Mouse (Mus musculus) cerebellum, adult 2 months (tissue): ENCODE measurements around the gene Ctsw. TPM values are rescaled to one million over a fixed set of nuclear protein-coding genes. Genes with fewer than 3 reads are reported as not detected.

Experiments
- DNase-seq, 2 experiments: peaks; one replicate each; pipeline ENCODE4 v3.0.0; 2021
- H3K27ac ChIP-seq: fragments of 200-500 bp; 2 replicates; pipeline ENCODE4 v1.5.1; 2012; ENCODE audit warnings: low read length, control low read depth, inconsistent platforms; ENCODE audit not compliant: insufficient read depth
- H3K27me3 ChIP-seq: fragments of 200-500 bp; 2 replicates; pipeline ENCODE4 v1.6.1; 2012; ENCODE audit warnings: inconsistent platforms, mild to moderate bottlenecking, low read length, moderate library complexity; ENCODE audit not compliant: control insufficient read depth, insufficient read depth
- H3K4me1 ChIP-seq: fragments of 200-500 bp; 2 replicates; pipeline ENCODE4 v1.6.1; 2011; ENCODE audit warnings: low read length; ENCODE audit not compliant: control insufficient read depth, insufficient read depth
- H3K4me3 ChIP-seq: fragments of 200-500 bp; replicated peaks from 2 replicates; pipeline ENCODE3; 2011; ENCODE audit warnings: mild to moderate bottlenecking, low read depth, low read length, control low read depth; ENCODE audit not compliant: insufficient read depth
- CTCF ChIP-seq: fragments of 200-500 bp; IDR thresholded peaks from 2 replicates; pipeline ENCODE4 v1.5.1; 2011; ENCODE audit warnings: low read depth, mild to moderate bottlenecking, control low read depth, low read length, moderate library complexity, borderline replicate concordance; ENCODE audit not compliant: insufficient read depth
- POLR2A ChIP-seq: fragments of 200-500 bp; IDR thresholded peaks from 2 replicates; pipeline ENCODE4 v1.6.1; 2011; ENCODE audit warnings: low read length, control low read depth, borderline replicate concordance; ENCODE audit not compliant: insufficient read depth
- WGBS: fragments of 180-500 bp; shearing (Covaris S2); methylation state at CpG from one replicate; pipeline ENCODE4 v1.1.7; 2018; 5-methylcytosine and 5-hydroxymethylcytosine counted together
- polyA plus RNA-seq: library from polyadenylated mRNA; depleted of rRNA; stranded (reverse); fragments of >200 nt; gene quantifications from 2 replicates; pipeline ENCODE4 v1.2.3, GENCODE M21; 2012

Gene Ctsw
- polyA plus RNA-seq, 1 experiment = 1.5 TPM

DNA sequence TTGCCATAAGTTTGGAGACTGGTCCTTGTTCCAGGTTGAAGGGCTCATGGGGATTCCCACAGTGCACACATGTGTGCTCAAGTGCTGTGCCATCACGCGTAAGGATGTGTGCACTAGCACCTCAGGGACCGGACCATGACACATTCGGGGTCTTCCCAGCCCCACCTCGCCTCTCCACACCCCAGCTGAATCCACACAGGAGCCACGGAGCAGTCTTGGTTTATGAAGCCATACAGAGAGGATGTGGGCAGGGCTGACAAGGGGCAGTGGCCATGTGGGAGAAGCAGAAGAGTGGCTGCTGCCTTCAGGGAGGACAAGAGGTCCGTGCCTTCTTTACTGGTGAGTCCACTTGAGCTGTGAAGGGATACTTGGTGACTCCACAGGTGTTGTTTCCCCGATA, 3.3 kb downstream of the Ctsw start:
- WGBS = 92% methylated on average over 8 of the region's 8 CpGs

DNA sequence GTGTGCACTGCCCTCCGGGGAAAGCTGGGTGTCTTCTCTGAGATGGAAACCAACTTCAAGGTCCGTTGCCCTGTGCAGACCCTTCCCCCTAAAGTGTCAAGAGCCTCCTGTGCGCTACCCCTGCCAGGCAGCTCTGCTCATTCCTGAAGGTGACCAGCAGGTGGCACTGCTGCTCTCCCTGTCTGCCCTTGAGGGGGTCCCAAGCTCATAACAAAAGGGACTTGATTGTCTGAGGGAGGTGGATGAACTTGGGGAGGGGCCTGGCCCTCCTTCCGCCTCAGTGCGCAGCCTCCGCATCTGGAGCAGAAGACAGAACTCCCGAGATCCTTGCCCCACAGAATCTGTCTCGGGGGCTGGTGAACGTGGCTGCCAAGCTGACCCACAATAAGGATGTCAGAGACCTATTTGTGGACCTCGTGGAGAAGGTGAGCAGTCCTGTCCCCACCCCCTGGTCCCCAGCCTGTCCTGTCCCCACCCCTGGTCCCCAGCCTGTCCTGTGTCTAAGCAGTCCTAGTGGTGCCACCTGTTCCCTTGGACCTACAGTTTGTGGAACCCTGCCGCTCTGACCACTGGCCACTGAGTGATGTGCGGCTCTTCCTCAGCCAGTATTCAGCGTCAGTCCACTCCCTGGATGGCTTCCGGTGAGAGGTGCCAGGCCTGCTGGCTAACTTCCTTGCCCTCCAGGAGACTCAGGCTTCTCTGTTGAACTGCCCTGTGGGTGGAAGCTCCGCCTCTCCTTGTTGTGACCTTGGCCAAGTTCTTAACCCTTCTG, 4.3 kb downstream of the Ctsw start:
- H3K27ac ChIP-seq = no peak overlapping the region
- H3K4me3 ChIP-seq = peak overlapping the region; percentile 9
- 6% methylated on average over 15 of the region's 15 CpGs for WGBS
- H3K4me1 ChIP-seq = peaks cover 11% of the 10 kb centered on the region
- peak; percentile 60 to 74 for DNase-seq
- no peaks in the 10 kb centered on the region for H3K27me3 ChIP-seq
- TF ChIP-seq POLR2A = no peak
- TF ChIP-seq CTCF = peak; percentile 85

More for the DNA sequence above, 3.3 kb downstream of the Ctsw start:
- Histone ChIP-seq H3K4me3 (no peak overlapping the region), H3K27me3 (no peaks in the 10 kb centered on the region), H3K4me1 (peaks cover 10% of the 10 kb centered on the region), H3K27ac (no peak overlapping the region)
- TF ChIP-seq POLR2A = no peak
- TF ChIP-seq CTCF = no peak
- DNase-seq = no peak

GRCm38 (mm10) chr19:5463212-5463611, 5.1 kb downstream of the Ctsw start:
- Histone ChIP-seq H3K4me3 (no peak overlapping the region), H3K4me1 (peaks cover 13% of the 10 kb centered on the region), H3K27me3 (no peaks in the 10 kb centered on the region), H3K27ac (no peak overlapping the region)
- DNase-seq = no peak
- WGBS = 84% methylated on average over 9 of the region's 9 CpGs
- TF ChIP-seq POLR2A (no peak), CTCF (no peak)

- WGBS = 79% methylated on average over 6 of the region's 6 CpGs
- no peaks in the 10 kb centered on the region for H3K27me3 ChIP-seq
- no peak overlapping the region for H3K27ac ChIP-seq
- H3K4me1 ChIP-seq = peaks cover 13% of the 10 kb centered on the region
- no peak overlapping the region for H3K4me3 ChIP-seq
- no peak for TF ChIP-seq POLR2A
- TF ChIP-seq CTCF = no peak
- DNase-seq = no peak
Observed at GRCm38 (mm10) chr19:5461411-5461810, 6.9 kb downstream of the Ctsw start.

DNA sequence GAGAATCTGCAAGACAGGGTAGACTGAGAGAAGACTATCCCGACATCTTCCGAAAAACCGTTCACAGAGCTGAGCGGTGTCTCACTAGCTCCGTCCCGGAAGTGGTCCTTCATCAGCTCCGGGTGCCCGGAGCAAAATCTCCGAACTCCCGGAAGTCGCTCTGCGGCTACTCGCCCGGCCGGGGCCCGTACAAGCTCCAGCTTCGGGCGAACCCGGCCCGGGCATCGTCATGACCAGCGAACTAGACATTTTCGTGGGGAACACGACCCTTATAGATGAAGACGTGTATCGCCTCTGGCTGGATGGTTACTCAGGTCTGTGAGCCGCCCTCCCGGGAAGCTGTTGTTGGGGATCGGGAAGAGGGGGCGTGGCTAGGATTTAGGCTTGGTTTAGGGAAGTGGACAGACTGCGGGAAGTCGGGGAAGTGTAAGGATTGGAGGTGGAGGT, 7.8 kb downstream of the Ctsw start, which contains the start of gene Fibp:
TSS of gene Fibp (plus strand) at position 151 of the 447 bp plus-strand sequence.
- WGBS = under 1% methylated on average over 32 of the region's 32 CpGs
- no peak within 1 kb of the TSS; the same call in 1 of the 2 replicates for H3K27ac ChIP-seq
- peak; percentile 85 to 91 for DNase-seq
- no peaks in the 10 kb centered on the region for H3K27me3 ChIP-seq
- TF ChIP-seq CTCF = no peak
- peak; percentile 81; the same call in 1 of the 2 replicates for TF ChIP-seq POLR2A
- peaks cover 13% of the 10 kb centered on the region for H3K4me1 ChIP-seq
- H3K4me3 ChIP-seq = peak within 1 kb of the TSS; percentile 99

GRCm38 (mm10) chr19:5459896-5460295, 8.4 kb downstream of the Ctsw start:
- Histone ChIP-seq H3K27ac (no peak overlapping the region; the same call in 1 of the 2 replicates), H3K4me1 (peaks cover 16% of the 10 kb centered on the region), H3K27me3 (no peaks in the 10 kb centered on the region), H3K4me3 (no peak overlapping the region)
- peak in 1 of 2 experiments; percentile 6 for DNase-seq
- WGBS = 26% methylated on average over 3 of the region's 3 CpGs
- no peak for TF ChIP-seq POLR2A
- TF ChIP-seq CTCF = no peak

- TF ChIP-seq CTCF (no peak), POLR2A (no peak)
- no peaks in the 10 kb centered on the region for H3K27me3 ChIP-seq
- peak in 1 of 2 experiments; percentile 21 for DNase-seq
- no peak overlapping the region for H3K4me3 ChIP-seq
- 48% methylated on average over 7 of the region's 7 CpGs for WGBS
- H3K27ac ChIP-seq = peak overlapping the region; percentile 24; the same call in 1 of the 2 replicates
- H3K4me1 ChIP-seq = peaks cover 14% of the 10 kb centered on the region
Observed at GRCm38 (mm10) chr19:5459019-5459418, 9.3 kb downstream of the Ctsw start.

DNA sequence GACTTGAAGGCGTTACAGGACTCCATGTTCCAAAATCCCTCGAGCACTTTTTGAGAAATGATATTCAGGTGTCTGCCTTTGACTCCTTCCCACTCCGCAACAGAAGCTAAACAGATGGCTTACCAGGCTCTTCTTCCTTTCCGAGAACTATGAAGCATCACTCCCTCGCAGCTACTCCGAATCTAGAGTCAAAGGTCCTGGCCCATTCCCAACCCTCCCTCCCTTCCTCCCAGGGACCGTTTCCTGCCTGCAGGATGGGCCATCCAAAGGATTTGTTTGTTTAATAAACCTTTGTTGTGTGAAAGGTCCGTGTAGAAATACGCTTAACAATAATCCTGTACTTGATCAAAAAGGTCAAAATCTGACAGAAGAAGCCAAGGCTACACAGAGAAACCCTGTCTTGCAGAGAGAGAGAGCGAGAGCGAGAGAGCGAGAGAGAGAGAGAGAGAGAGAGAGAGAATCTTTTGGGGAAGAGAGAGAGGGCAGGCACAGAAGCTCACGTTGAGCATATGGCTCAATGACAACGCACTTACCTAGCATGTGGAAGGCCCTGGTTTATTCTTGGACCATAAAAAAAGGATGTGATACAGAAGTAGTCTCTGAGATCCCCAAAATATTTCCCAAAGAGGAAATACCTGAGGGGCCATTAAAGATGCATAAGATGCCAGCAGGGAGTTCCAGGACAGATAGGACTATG, 10.4 kb downstream of the Ctsw start, which contains the start of gene Ccdc85b:
TSS of gene Ccdc85b (minus strand) at position 149 of the 697 bp plus-strand sequence.
- Histone ChIP-seq H3K4me1 (peaks cover 10% of the 10 kb centered on the region), H3K4me3 (peak within 1 kb of the TSS; percentile 77), H3K27me3 (no peaks in the 10 kb centered on the region), H3K27ac (peak within 1 kb of the TSS; percentile 96)
- no peak for TF ChIP-seq POLR2A
- no peak for TF ChIP-seq CTCF
- WGBS = 2% methylated on average over 14 of the region's 14 CpGs
- peak in 1 of 2 experiments; percentile 5 for DNase-seq
